Mouse (Mus musculus): Measurements from ENCODE around the gene Eif2ak4.
A peak's percentile ranks its signal among the peaks of the same experiment; 100 is the strongest.

Gene Eif2ak4

GRCm38 (mm10) chr2:118406811-118407210, 18.4 kb downstream of the Eif2ak4 start:
- DNase-seq: no peak

GRCm38 (mm10) chr2:118408336-118408895, 20.0 kb downstream of the Eif2ak4 start:
- DNase-seq: no peak

GRCm38 (mm10) chr2:118412821-118413220, 24.4 kb downstream of the Eif2ak4 start:
- no peak for DNase-seq

GRCm38 (mm10) chr2:118415601-118416355, 27.4 kb downstream of the Eif2ak4 start:
- no peak for DNase-seq

- no peak for DNase-seq
Observed at GRCm38 (mm10) chr2:118418076-118418475, 29.7 kb downstream of the Eif2ak4 start.

GRCm38 (mm10) chr2:118421951-118422350, 33.5 kb downstream of the Eif2ak4 start:
- DNase-seq: no peak

- DNase-seq: no peak
Observed at GRCm38 (mm10) chr2:118422385-118422784, 34.0 kb downstream of the Eif2ak4 start.

- DNase-seq: no peak
Observed at GRCm38 (mm10) chr2:118428296-118428695, 39.9 kb downstream of the Eif2ak4 start.

- no peak for DNase-seq
Observed at GRCm38 (mm10) chr2:118429297-118429696, 40.9 kb downstream of the Eif2ak4 start.

GRCm38 (mm10) chr2:118430630-118431029, 42.2 kb downstream of the Eif2ak4 start:
- DNase-seq: no peak

GRCm38 (mm10) chr2:118431589-118431988, 43.2 kb downstream of the Eif2ak4 start:
- DNase-seq: no peak

- DNase-seq: no peak
Observed at GRCm38 (mm10) chr2:118442172-118442571, 53.8 kb downstream of the Eif2ak4 start.

GRCm38 (mm10) chr2:118442723-118443122, 54.3 kb downstream of the Eif2ak4 start:
- DNase-seq: no peak

GRCm38 (mm10) chr2:118445696-118446674, 57.6 kb downstream of the Eif2ak4 start:
- no peak for DNase-seq

- DNase-seq: peak; percentile 71
Observed at GRCm38 (mm10) chr2:118448181-118448580, 59.8 kb downstream of the Eif2ak4 start.

GRCm38 (mm10) chr2:118451056-118451455, 62.6 kb downstream of the Eif2ak4 start:
- no peak for DNase-seq

GRCm38 (mm10) chr2:118457029-118457428, 68.6 kb downstream of the Eif2ak4 start:
- DNase-seq: no peak

- peak; percentile 50 for DNase-seq
Observed at GRCm38 (mm10) chr2:118457463-118458261, 69.2 kb downstream of the Eif2ak4 start.

GRCm38 (mm10) chr2:118461480-118462165, 73.2 kb downstream of the Eif2ak4 start:
- DNase-seq: no peak

- no peak for DNase-seq
Observed at GRCm38 (mm10) chr2:118463480-118463879, 75.1 kb downstream of the Eif2ak4 start.

GRCm38 (mm10) chr2:118464450-118464849, 76.0 kb downstream of the Eif2ak4 start:
- DNase-seq: no peak

- DNase-seq: no peak
Observed at GRCm38 (mm10) chr2:118465894-118466293, 77.5 kb downstream of the Eif2ak4 start.
